Mouse (Mus musculus) gastrocnemius, postnatal 36 days (tissue): ENCODE data around the gene Slc17a9. TPM values are rescaled to one million over a fixed set of nuclear protein-coding genes. Genes with fewer than 3 reads are reported as not detected.
A peak's percentile ranks its signal among the peaks of the same experiment; 100 is the strongest.
"Not testable (repeated sequence)": the region's sequence is repeated elsewhere in the genome, so short reads cannot be mapped to it uniquely, and the experiment has no call there.

Experiments
- DNase-seq, 2 experiments: peaks; one replicate each; pipeline ENCODE4 v3.0.0; 2022
- intact Hi-C: fragments of 180-260 bp; cut with DNase I; formaldehyde crosslinking; loops from one replicate; pipeline ENCODE4 v1.15.1; 2025
- total RNA-seq, 2 experiments: library from RNA; stranded (reverse); gene quantifications; 2 replicates each; pipeline ENCODE4 v1.2.3; 2021

Slc17a9 gene
- total RNA-seq, 2 experiments from 2014 or later: 0.33 TPM; not detected in 1

GRCm38 (mm10) chr2:180709023-180709922, 15.8 kb upstream of the Slc17a9 start:
- intact Hi-C loops: no loop called here
- DNase-seq: no peak

- intact Hi-C loops: no loop called here
- DNase-seq: peak; percentile 89 to 94
Measured at GRCm38 (mm10) chr2:180709923-180710272, 15.2 kb upstream of the Slc17a9 start, which contains the start of the genes Dido1 and Gid8. Gene Dido1 (minus strand): TSS chr2:180709999. Gene Gid8 (plus strand): TSS chr2:180710117.

- intact Hi-C loops: no loop called here
- DNase-seq: no peak
Measured at GRCm38 (mm10) chr2:180710276-180711155, 14.5 kb upstream of the Slc17a9 start.

GRCm38 (mm10) chr2:180711527-180711926, 13.5 kb upstream of the Slc17a9 start:
- intact Hi-C loops: no loop called here
- no peak for DNase-seq

- intact Hi-C loops: no loop called here
- DNase-seq: no peak
Measured at GRCm38 (mm10) chr2:180712037-180712689, 12.9 kb upstream of the Slc17a9 start.

- intact Hi-C loops, DNase-seq: not testable (repeated sequence)
Measured at GRCm38 (mm10) chr2:180722748-180723147, 2.3 kb upstream of the Slc17a9 start.

- no peak for DNase-seq
- intact Hi-C loops: no loop called here
Measured at GRCm38 (mm10) chr2:180723865-180724264, 1.2 kb upstream of the Slc17a9 start.

GRCm38 (mm10) chr2:180725414-180725778, 333 bp downstream of the Slc17a9 start:
- intact Hi-C loops: no loop called here
- no peak for DNase-seq

GRCm38 (mm10) chr2:180725856-180726629, 980 bp downstream of the Slc17a9 start:
- intact Hi-C loops: no loop called here
- DNase-seq: no peak

GRCm38 (mm10) chr2:180726658-180727442, 1.8 kb downstream of the Slc17a9 start:
- no peak for DNase-seq
- intact Hi-C loops: no loop called here

- intact Hi-C loops: no loop called here
- DNase-seq: no peak
Measured at GRCm38 (mm10) chr2:180727613-180728021, 2.6 kb downstream of the Slc17a9 start.

- intact Hi-C loops: no loop called here
- DNase-seq: no peak
Measured at GRCm38 (mm10) chr2:180731036-180731435, 6.0 kb downstream of the Slc17a9 start.

- intact Hi-C loops: no loop called here
- no peak for DNase-seq
Measured at GRCm38 (mm10) chr2:180731984-180732383, 6.9 kb downstream of the Slc17a9 start.

GRCm38 (mm10) chr2:180735232-180735631, 10.2 kb downstream of the Slc17a9 start:
- intact Hi-C loops: no loop called here

GRCm38 (mm10) chr2:180737984-180738383, 12.9 kb downstream of the Slc17a9 start:
- intact Hi-C loops: no loop called here
- DNase-seq: no peak

More at GRCm38 (mm10) chr2:180735232-180735631, 10.2 kb downstream of the Slc17a9 start:
- no peak for DNase-seq

GRCm38 (mm10) chr2:180740349-180740748, 15.3 kb downstream of the Slc17a9 start:
- DNase-seq: no peak
- intact Hi-C loops: loop anchor here (5.0 kb wide), 1 partner anchor 83 kb away; no protein-coding TSS in a partner anchor

- intact Hi-C loops: loop anchor here (5.0 kb wide), 1 partner anchor 84 kb away; no protein-coding TSS in a partner anchor
- DNase-seq: no peak
Measured at GRCm38 (mm10) chr2:180741421-180741820, 16.4 kb downstream of the Slc17a9 start.

GRCm38 (mm10) chr2:180742820-180743219, 17.8 kb downstream of the Slc17a9 start:
- DNase-seq: no peak
- intact Hi-C loops: loop anchor here (5.0 kb wide), 1 partner anchor 86 kb away; no protein-coding TSS in a partner anchor

- DNase-seq: no peak
- intact Hi-C loops: loop anchor here (5.0 kb wide), 1 partner anchor 86 kb away; no protein-coding TSS in a partner anchor
Measured at GRCm38 (mm10) chr2:180743321-180743720, 18.3 kb downstream of the Slc17a9 start.
